Mouse (Mus musculus): ENCODE data around the gene Tfdp2. TPM values are rescaled to one million over a fixed set of nuclear protein-coding genes. Genes with fewer than 3 reads are reported as not detected.

The Tfdp2 gene
- polyA plus RNA-seq, 1 experiment from 2014 or later, result 64.5 TPM

DNA sequence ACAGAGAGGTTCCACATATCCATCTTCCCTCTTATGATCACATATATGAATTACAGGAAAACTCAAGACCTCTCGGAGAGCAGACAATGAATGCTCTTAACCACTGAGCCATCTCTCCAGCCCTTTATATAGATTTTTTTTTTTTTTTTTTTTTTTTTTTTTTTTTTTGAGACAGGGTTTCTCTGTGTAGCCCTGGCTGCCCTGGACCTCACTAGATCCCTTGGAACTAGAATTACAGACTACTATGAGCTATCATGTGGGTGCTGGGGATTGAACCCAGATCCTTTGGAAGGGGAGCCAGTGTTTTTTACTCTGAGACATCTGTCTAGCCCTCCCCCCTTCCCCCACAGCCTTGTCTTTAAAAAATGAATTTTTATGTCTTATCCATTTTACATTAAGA is 21.2 kb downstream of the Tfdp2 start:
- WGBS, result 97% methylated on average over 1 of the region's 1 CpGs
- no peak for ATAC-seq (ENCODE audit: low FRiP score, low TSS enrichment)
- no peak overlapping the region for H3K4me3 ChIP-seq (ENCODE audit: low read length)

DNA sequence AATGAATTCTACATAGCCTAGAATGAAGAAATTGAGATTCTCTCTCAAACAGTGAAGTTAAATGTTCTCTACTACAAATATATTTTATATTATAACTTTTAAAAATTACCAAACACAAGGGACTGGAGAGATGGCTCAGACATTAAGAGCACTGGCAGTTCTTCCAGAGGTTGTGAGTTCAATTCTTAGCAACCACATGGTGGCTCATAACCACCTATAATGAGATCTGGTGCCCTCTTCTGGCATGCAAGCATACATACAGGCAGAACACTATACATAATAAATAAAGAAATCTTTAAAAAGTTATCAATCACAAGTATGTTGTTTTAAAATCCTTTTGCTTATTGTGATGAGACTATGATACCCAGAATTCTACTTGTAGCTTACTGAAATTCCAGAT is 21.7 kb downstream of the Tfdp2 start:
- H3K9me3 ChIP-seq (ENCODE audit: control insufficient read depth, low read length), result no peaks in the 10 kb centered on the region
- no peak overlapping the region for H3K27ac ChIP-seq (ENCODE audit: low read depth, low read length)
- no peaks in the 10 kb centered on the region for H3K27me3 ChIP-seq (ENCODE audit: control insufficient read depth, insufficient read depth, low read length)
- no peak overlapping the region for H3K4me2 ChIP-seq (replicated peaks; ENCODE audit: low read depth, low read length)
- H3K4me3 ChIP-seq (ENCODE audit: low read length), result no peak overlapping the region
- H3K36me3 ChIP-seq (ENCODE audit: control insufficient read depth, insufficient read depth, low read length), result no peaks in the 10 kb centered on the region
- H3K4me1 ChIP-seq (ENCODE audit: control insufficient read depth, insufficient read depth, low read length), result no peaks in the 10 kb centered on the region
- no peak for ATAC-seq (ENCODE audit: low FRiP score, low TSS enrichment)
- H3K9ac ChIP-seq (ENCODE audit: low read depth, low read length), result no peak overlapping the region

More for the DNA sequence above, 21.2 kb downstream of the Tfdp2 start:
- no peak overlapping the region for H3K27ac ChIP-seq (ENCODE audit: low read depth, low read length)
- no peaks in the 10 kb centered on the region for H3K9me3 ChIP-seq (ENCODE audit: control insufficient read depth, low read length)
- no peak overlapping the region for H3K9ac ChIP-seq (ENCODE audit: low read depth, low read length)
- H3K27me3 ChIP-seq (ENCODE audit: control insufficient read depth, insufficient read depth, low read length), result no peaks in the 10 kb centered on the region
- no peaks in the 10 kb centered on the region for H3K36me3 ChIP-seq (ENCODE audit: control insufficient read depth, insufficient read depth, low read length)
- no peak overlapping the region for H3K4me2 ChIP-seq (replicated peaks; ENCODE audit: low read depth, low read length)
- no peaks in the 10 kb centered on the region for H3K4me1 ChIP-seq (ENCODE audit: control insufficient read depth, insufficient read depth, low read length)

DNA sequence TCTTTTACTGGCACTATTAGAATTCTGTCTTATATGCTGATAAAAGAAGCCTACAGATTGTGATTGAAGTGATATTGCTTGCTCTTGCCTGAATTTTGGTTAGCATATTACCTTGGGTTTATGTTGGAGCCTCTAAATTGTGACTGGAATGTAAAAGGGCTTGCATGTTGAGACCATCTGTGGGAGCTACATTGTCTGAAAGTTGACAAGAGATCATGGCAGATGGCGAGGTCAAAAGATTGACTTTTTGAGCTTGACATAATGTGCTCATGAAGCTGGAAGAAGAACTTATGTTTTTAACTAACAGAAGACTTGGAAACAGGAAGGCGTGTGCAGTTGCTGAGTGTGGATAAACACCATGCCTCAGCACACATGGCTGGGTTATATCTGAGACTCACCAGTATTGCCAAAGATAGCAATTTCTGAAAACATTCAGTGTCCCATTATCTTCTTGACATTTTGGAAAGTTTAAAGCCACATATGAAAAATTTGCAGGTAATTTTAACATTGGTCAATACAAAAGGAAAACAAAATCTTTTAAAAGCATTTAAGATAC is 23.1 kb downstream of the Tfdp2 start:
- H3K4me1 ChIP-seq (ENCODE audit: control insufficient read depth, insufficient read depth, low read length), result no peaks in the 10 kb centered on the region
- no peak for ATAC-seq (ENCODE audit: low FRiP score, low TSS enrichment)
- H3K36me3 ChIP-seq (ENCODE audit: control insufficient read depth, insufficient read depth, low read length), result no peaks in the 10 kb centered on the region
- whole genome bisulfite sequencing, result 77% methylated on average over 2 of the region's 2 CpGs
- no peaks in the 10 kb centered on the region for H3K9me3 ChIP-seq (ENCODE audit: control insufficient read depth, low read length)
- no peak overlapping the region for H3K27ac ChIP-seq (ENCODE audit: low read depth, low read length)
- H3K4me3 ChIP-seq (ENCODE audit: low read length), result no peak overlapping the region
- H3K4me2 ChIP-seq (replicated peaks; ENCODE audit: low read depth, low read length), result no peak overlapping the region
- H3K9ac ChIP-seq (ENCODE audit: low read depth, low read length), result no peak overlapping the region
- no peaks in the 10 kb centered on the region for H3K27me3 ChIP-seq (ENCODE audit: control insufficient read depth, insufficient read depth, low read length)

DNA sequence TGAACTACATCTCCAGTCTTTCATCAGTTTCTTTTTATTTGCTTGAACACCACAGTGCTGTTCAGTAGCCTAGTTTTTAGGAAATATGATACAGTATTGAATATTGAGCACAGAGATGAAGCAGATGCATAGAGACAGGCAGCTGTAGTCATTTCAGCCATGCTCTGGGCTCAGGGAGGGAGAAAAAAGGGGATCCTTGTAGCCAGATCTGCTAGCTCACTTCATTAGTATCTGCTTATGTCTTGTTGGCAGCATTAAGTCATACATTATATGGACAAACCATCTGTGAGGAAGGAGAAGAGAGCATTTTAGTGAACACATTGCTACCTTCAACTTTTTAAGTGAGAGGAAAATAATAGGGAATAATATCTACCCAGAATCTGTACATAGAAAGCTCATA is 24.3 kb downstream of the Tfdp2 start:
- Histone ChIP-seq H3K4me3 (ENCODE audit: low read length) (no peak overlapping the region), H3K27me3 (ENCODE audit: control insufficient read depth, insufficient read depth, low read length) (no peaks in the 10 kb centered on the region), H3K4me1 (ENCODE audit: control insufficient read depth, insufficient read depth, low read length) (no peaks in the 10 kb centered on the region), H3K4me2 (replicated peaks; ENCODE audit: low read depth, low read length) (no peak overlapping the region), H3K27ac (ENCODE audit: low read depth, low read length) (no peak overlapping the region), H3K9ac (ENCODE audit: low read depth, low read length) (no peak overlapping the region), H3K9me3 (ENCODE audit: control insufficient read depth, low read length) (no peaks in the 10 kb centered on the region), H3K36me3 (ENCODE audit: control insufficient read depth, insufficient read depth, low read length) (no peaks in the 10 kb centered on the region)
- ATAC-seq (ENCODE audit: low FRiP score, low TSS enrichment), result no peak

DNA sequence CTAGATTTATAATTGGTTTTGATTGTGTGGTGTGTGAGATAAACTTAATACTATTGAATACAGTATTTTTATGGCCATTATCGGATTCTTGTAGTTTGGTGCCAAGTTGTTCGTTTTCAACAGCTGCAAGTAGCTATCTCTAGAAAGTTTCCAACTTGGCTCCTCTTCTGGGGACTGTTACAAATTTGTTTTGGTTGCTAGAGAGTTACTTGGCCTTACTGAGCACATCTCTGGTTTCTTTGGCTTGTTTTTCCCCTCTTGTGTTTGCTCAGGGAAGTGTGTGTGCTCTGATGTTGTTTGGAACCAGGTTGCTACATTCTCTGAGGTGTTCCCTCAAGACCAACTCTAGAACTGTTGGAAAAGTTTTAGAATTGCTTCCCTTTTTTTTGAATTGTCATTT is 27.2 kb downstream of the Tfdp2 start:
- WGBS, result 81% methylated on average over 2 of the region's 2 CpGs
- Histone ChIP-seq H3K27me3 (ENCODE audit: control insufficient read depth, insufficient read depth, low read length) (no peaks in the 10 kb centered on the region), H3K4me2 (replicated peaks; ENCODE audit: low read depth, low read length) (no peak overlapping the region), H3K4me3 (ENCODE audit: low read length) (no peak overlapping the region), H3K4me1 (ENCODE audit: control insufficient read depth, insufficient read depth, low read length) (no peaks in the 10 kb centered on the region), H3K27ac (ENCODE audit: low read depth, low read length) (no peak overlapping the region), H3K9ac (ENCODE audit: low read depth, low read length) (no peak overlapping the region), H3K9me3 (ENCODE audit: control insufficient read depth, low read length) (no peaks in the 10 kb centered on the region), H3K36me3 (ENCODE audit: control insufficient read depth, insufficient read depth, low read length) (no peaks in the 10 kb centered on the region)
- ATAC-seq (ENCODE audit: low FRiP score, low TSS enrichment), result no peak

DNA sequence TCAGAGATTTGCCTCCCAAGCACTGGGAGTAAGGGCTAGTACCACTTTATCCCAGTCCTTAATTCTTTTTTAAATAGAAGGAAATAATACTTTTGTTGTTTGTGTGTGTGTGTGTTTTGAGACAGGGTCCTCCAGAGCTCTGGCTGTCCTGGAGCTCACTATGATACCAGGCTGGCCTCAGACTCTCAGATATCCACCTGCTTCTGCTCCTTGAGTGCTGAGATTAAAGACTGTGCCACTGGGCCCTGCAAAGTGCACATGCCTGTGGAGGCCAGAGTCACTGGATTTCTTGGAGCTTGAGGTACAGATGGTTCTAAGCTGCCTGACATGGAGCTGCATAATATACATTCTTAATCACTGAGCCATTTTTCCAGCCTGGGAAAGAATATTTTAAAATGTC is 32.2 kb downstream of the Tfdp2 start:
- no peaks in the 10 kb centered on the region for H3K4me1 ChIP-seq (ENCODE audit: control insufficient read depth, insufficient read depth, low read length)
- no peak for ATAC-seq (ENCODE audit: low FRiP score, low TSS enrichment)
- H3K9me3 ChIP-seq (ENCODE audit: control insufficient read depth, low read length), result no peaks in the 10 kb centered on the region
- no peak overlapping the region for H3K27ac ChIP-seq (ENCODE audit: low read depth, low read length)
- H3K27me3 ChIP-seq (ENCODE audit: control insufficient read depth, insufficient read depth, low read length), result no peaks in the 10 kb centered on the region
- H3K4me2 ChIP-seq (replicated peaks; ENCODE audit: low read depth, low read length), result no peak overlapping the region
- H3K36me3 ChIP-seq (ENCODE audit: control insufficient read depth, insufficient read depth, low read length), result no peaks in the 10 kb centered on the region
- no peak overlapping the region for H3K9ac ChIP-seq (ENCODE audit: low read depth, low read length)
- no peak overlapping the region for H3K4me3 ChIP-seq (ENCODE audit: low read length)

DNA sequence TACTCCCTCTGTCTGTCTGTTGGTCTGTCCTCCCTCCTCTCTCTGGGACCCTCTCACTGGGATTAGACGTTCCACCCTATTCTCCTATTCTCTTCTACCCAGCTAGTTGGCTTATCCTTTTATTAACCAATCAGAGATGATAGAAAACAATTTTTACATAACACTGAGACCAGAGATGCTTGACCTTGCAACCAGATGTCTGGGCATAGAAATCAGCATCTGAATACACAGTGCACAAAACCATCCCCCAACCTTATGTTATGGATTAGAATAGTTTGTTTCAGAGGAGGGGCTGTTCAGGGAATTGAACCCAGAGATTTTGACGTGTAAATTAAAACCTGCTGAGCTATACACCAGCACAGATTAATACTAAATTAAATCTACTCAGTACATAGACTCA is 34.2 kb downstream of the Tfdp2 start:
- H3K4me3 ChIP-seq (ENCODE audit: low read length), result no peak overlapping the region
- H3K9me3 ChIP-seq (ENCODE audit: control insufficient read depth, low read length), result no peaks in the 10 kb centered on the region
- no peak for ATAC-seq (ENCODE audit: low FRiP score, low TSS enrichment)
- no peaks in the 10 kb centered on the region for H3K36me3 ChIP-seq (ENCODE audit: control insufficient read depth, insufficient read depth, low read length)
- H3K27ac ChIP-seq (ENCODE audit: low read depth, low read length), result no peak overlapping the region
- H3K4me1 ChIP-seq (ENCODE audit: control insufficient read depth, insufficient read depth, low read length), result no peaks in the 10 kb centered on the region
- H3K9ac ChIP-seq (ENCODE audit: low read depth, low read length), result no peak overlapping the region
- 90% methylated on average over 2 of the region's 2 CpGs for WGBS
- H3K4me2 ChIP-seq (replicated peaks; ENCODE audit: low read depth, low read length), result no peak overlapping the region
- no peaks in the 10 kb centered on the region for H3K27me3 ChIP-seq (ENCODE audit: control insufficient read depth, insufficient read depth, low read length)

DNA sequence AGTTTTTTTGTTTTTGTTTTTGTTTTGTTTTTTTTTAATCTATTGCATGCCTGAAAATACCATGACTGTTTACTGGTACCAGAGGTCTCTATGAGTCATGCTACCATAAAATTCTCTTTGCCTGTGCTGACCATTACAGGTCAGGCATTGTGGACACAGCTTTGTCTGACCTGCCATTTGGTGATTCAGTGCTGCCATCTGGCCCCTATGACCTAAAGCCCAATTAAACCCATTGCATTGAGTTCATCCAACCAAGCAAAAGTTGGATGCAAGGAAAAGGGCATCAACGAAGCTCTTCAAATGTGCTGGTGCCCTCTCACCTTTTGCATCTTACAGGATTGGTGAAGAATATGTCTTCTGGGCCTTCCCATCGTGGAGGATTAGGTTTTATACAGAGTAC is 39.4 kb downstream of the Tfdp2 start:
- Histone ChIP-seq H3K4me3 (ENCODE audit: low read length) (no peak overlapping the region), H3K36me3 (ENCODE audit: control insufficient read depth, insufficient read depth, low read length) (no peaks in the 10 kb centered on the region), H3K4me1 (ENCODE audit: control insufficient read depth, insufficient read depth, low read length) (no peaks in the 10 kb centered on the region), H3K27me3 (ENCODE audit: control insufficient read depth, insufficient read depth, low read length) (no peaks in the 10 kb centered on the region), H3K4me2 (replicated peaks; ENCODE audit: low read depth, low read length) (no peak overlapping the region), H3K27ac (ENCODE audit: low read depth, low read length) (no peak overlapping the region), H3K9ac (ENCODE audit: low read depth, low read length) (no peak overlapping the region), H3K9me3 (ENCODE audit: control insufficient read depth, low read length) (no peaks in the 10 kb centered on the region)
- WGBS, result 59% methylated on average over 2 of the region's 2 CpGs
- no peak for ATAC-seq (ENCODE audit: low FRiP score, low TSS enrichment)

DNA sequence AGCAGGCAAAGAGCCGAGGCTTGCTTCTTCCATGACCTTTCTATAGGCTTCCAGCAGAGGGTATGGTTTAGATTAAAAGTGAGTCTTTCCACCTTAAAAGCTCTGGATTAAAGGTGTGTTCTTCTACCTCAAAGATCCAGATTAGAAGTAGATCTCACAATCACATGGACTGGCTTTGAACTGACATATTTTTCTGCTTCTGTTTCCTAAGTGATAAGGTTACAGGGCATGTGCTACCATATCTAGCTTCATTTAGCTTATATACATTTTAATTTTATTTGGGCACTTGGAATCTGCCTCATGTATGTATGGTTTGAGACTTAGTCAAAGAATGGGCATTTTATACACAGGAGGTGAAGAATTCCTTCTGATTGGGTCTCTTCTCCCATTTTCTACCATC is 41.3 kb downstream of the Tfdp2 start:
- no peak for ATAC-seq (ENCODE audit: low FRiP score, low TSS enrichment)
- no peak overlapping the region for H3K27ac ChIP-seq (ENCODE audit: low read depth, low read length)
- no peak overlapping the region for H3K4me2 ChIP-seq (replicated peaks; ENCODE audit: low read depth, low read length)
- H3K4me3 ChIP-seq (ENCODE audit: low read length), result no peak overlapping the region
- 83% methylated on average over 1 of the region's 1 CpGs for WGBS
- no peak overlapping the region for H3K9ac ChIP-seq (ENCODE audit: low read depth, low read length)
- no peaks in the 10 kb centered on the region for H3K36me3 ChIP-seq (ENCODE audit: control insufficient read depth, insufficient read depth, low read length)
- no peaks in the 10 kb centered on the region for H3K27me3 ChIP-seq (ENCODE audit: control insufficient read depth, insufficient read depth, low read length)
- no peaks in the 10 kb centered on the region for H3K4me1 ChIP-seq (ENCODE audit: control insufficient read depth, insufficient read depth, low read length)
- no peaks in the 10 kb centered on the region for H3K9me3 ChIP-seq (ENCODE audit: control insufficient read depth, low read length)

DNA sequence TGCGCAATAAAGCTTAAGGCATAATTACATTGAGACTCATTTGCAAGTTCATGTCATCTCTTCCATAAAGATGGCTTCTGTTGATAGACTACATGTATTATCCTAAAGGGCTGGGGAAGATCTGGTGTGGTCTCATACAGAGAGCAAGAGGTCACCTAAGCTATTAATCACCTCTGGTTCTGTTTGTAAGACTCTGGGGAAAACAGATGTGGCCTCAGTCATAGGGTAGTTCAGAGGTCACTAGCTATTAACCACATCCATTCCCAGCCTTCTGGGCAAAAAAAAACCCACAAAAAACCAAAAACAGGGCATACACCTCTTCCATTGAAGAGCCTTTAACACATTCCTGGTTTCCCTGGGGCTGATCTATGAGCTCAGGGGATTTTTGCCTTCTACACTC is 42.2 kb downstream of the Tfdp2 start:
- H3K9me3 ChIP-seq (ENCODE audit: control insufficient read depth, low read length), result no peaks in the 10 kb centered on the region
- WGBS, result 68% methylated on average over 1 of the region's 1 CpGs
- ATAC-seq (ENCODE audit: low FRiP score, low TSS enrichment), result no peak

More for the DNA sequence above, 42.2 kb downstream of the Tfdp2 start:
- Histone ChIP-seq H3K36me3 (ENCODE audit: control insufficient read depth, insufficient read depth, low read length) (no peaks in the 10 kb centered on the region), H3K9ac (ENCODE audit: low read depth, low read length) (no peak overlapping the region), H3K4me1 (ENCODE audit: control insufficient read depth, insufficient read depth, low read length) (no peaks in the 10 kb centered on the region), H3K4me3 (ENCODE audit: low read length) (no peak overlapping the region), H3K27ac (ENCODE audit: low read depth, low read length) (no peak overlapping the region), H3K27me3 (ENCODE audit: control insufficient read depth, insufficient read depth, low read length) (no peaks in the 10 kb centered on the region), H3K4me2 (replicated peaks; ENCODE audit: low read depth, low read length) (no peak overlapping the region)

Data from kidney, embryonic 14.5 days (tissue).